Mouse (Mus musculus) lung, adult 18-20 months (tissue): ENCODE measurements at regions not wholly inside any gene's neighbourhood (a gene's known extent, or its start where the extent isn't known, plus 50 kb on each side); places are given as distances from the start of the nearest gene placed in this dataset.

Experiments
- DNase-seq, 2 experiments: peaks; one replicate each; pipeline ENCODE4 v3.0.0; 2022; ENCODE audit warnings: mixed read lengths in 2 of 2

DNA sequence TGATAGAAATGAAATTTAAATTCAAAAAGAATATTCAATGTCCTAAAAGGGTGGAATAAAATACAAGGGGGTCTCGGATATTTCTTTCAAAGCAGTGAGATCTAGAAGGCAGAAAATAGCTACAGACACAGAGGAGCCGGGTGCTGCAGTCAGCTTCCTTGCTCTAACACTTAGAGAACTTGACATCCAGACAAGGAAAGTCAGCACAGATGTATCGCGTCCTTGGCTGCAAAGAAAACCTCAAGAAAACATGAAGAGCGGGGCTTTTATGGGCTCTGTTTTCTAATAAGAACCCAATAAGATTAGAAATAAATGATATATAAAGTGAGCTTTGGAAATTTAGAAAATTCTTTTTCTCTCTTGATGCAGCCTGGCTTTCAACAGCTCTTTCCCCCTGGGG lies 53.1 kb upstream of the Glis3 start:
- no peak for DNase-seq

DNA sequence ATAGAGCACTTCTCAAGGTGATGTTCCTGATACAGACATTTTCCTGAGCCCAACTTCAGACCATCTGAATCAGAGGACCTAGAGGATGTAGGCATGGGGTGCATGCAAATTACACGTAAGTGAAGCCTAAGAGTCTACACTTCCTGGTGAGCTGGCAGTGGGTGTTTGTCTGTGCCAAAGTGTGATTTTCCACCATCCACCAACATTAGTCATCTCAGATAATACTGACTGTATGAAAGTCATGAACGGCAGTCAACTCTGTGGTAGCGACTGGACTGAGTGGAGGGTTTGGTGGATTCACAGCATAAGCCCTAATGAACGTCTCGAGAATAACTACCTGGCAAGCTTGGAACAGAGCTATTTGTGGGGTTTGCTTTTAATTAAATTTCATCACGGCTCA lies 53.9 kb upstream of the Glis3 start:
- no peak for DNase-seq

DNA sequence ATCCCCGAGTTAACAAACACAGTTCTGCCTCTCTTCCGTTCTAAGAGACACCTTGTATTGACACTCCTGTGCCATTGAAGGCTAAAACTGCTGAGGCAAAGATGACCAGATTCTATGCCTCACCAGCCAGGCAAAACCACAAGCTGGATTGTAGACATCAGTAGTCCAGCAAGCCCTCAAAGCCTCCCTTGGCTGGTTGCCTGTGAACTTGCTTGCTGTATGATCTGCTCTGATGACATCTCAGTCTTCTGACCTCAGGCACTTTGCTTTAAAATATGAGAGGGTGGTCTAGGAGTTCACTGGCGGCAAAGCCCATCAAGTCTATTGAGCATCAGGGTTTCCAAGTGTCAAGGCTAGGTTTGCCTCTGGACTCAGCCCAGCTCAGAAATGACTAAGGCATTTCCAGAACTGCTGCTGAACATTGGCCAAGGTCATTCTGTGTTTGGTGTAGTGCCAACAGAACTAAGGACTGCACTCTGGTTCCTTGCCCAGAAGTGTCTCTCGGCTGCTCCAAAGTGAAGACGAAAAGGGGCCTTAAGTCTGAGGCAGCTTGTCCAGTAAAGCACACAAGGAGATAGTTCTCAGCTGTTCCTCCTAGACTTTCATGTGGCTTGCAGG lies 63.4 kb upstream of the Glis3 start:
- peak; percentile 45 to 59 for DNase-seq

DNA sequence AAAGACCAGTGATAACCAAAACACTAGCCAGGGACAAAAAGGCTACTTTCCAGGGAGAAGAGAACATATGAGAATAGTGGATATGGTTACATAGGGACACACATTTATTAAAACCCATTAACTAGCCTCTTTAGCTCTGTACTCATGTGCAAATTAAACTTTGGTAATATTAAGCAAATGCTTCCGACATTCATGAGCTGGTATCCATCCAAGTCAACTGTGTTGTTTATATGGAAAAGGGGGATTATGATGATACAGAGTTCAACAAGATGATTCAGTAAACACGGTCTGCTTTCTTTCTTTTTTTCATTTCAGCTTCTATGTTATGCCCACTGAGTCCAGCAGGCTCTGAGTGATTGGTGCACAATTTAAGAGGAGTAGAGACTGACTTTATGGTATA lies 65.2 kb upstream of the Glis3 start:
- DNase-seq, result no peak

DNA sequence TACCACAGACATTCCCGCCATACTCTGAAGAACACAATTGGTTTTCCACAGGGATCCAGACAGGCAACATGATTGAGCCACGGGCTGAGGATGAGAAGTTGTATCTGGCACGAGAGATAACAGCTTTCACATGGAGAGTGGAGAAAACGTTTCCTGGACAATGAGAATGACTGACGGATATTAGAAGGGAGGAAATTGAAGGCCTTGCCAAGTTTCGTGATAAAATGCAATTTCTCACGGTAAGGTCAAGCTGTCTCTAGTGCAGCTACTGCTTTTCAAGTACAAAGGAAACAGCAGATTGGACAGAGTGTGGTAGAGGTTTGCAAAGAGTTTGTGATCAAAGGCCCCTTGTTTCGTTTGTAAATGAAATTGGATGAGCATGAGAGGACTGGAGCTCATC lies 65.7 kb upstream of the Glis3 start:
- no peak for DNase-seq

DNA sequence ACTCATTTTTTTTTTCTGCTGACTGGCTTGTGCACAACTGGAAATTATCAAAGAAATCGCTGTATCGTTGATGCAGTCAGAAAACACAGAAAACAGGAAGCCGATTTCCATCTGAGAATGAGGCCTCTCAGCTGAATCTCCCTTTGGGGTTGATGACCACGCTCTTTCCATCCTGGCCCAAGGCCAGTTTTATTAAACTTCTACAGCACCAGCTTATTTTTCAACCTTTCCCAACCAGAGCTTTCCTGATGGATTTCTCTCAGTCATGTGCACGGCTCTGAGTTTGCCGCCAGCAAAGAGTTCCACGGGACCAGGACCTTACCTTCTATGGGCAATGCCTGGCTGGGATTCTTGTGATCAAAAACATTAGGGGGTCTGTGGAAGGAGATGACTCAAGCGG lies 71.2 kb upstream of the Glis3 start:
- DNase-seq, result no peak

- peak; percentile 19 to 59 for DNase-seq
Observed at GRCm38 (mm10) chr19:28758854-28759253, 76.0 kb upstream of the Slc1a1 start.

DNA sequence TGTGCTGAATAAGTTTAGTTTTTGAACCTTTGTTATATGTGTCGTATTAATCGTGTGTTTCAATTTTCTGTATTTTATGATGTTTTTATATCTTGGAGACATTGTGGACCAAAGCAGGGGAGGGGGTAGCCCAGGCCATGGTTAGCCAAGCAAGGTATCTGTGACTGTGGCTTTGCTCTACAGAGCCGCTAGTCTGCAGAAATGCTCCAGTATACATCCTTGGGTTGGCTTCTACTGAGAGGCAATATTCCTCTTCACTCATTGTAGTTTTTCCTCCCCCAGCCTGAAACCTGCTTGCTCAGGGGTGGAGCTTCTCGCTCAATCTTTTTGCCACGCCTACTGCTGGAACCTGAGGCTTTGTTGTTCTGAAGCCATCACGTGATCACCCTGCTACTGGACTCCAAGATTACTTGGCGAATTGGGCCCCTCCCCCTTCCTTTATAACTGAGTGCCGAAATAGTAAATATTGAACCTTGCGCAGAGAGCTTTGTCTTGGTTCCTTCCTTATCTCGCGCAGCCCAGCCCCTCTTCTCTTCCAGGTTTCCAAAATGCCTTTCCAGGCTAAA lies 70.0 kb upstream of the Slc1a1 start:
- DNase-seq, result peak; percentile 34 to 60

DNA sequence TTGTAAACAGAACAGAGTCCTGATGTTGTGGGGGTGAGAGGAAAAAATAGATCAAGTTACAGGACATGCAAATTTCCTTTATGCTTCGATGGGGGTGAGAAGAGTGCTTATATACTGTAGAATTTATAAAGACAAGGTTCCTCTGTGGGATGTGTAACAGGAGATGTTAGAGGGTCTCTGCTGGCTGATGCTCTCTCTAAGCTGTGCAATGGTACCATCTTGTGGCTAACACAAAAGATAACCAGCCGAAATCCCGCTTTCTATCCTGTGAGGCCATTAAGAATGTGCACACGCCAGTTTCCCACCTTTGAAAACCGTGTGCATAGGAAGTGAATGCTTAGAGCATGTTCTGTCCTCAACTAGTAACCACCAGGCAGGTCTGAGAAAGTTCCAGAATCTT lies 66.6 kb upstream of the Slc1a1 start:
- no peak for DNase-seq

- no peak for DNase-seq
Observed at GRCm38 (mm10) chr19:28770419-28770818, 64.4 kb upstream of the Slc1a1 start.

DNA sequence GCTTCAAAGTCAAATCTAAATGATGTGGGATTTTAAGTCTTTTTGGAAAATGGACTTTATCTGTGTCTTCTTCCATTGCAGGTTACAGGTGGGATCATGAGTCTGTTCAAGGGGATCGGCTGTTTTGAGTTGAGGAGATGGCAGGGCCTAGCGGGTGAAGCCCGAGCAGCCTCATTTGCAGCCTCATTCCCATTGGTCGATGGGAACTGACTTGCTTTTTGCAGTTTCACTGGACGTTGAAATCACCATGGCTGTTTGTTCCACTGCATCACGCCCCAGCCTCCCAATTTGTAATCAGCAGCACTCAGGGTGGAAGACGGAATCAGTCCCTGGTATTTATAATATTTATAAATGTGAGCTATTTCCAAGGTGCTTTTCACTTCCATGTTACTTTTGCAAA lies 63.0 kb upstream of the Slc1a1 start:
- DNase-seq, result no peak

DNA sequence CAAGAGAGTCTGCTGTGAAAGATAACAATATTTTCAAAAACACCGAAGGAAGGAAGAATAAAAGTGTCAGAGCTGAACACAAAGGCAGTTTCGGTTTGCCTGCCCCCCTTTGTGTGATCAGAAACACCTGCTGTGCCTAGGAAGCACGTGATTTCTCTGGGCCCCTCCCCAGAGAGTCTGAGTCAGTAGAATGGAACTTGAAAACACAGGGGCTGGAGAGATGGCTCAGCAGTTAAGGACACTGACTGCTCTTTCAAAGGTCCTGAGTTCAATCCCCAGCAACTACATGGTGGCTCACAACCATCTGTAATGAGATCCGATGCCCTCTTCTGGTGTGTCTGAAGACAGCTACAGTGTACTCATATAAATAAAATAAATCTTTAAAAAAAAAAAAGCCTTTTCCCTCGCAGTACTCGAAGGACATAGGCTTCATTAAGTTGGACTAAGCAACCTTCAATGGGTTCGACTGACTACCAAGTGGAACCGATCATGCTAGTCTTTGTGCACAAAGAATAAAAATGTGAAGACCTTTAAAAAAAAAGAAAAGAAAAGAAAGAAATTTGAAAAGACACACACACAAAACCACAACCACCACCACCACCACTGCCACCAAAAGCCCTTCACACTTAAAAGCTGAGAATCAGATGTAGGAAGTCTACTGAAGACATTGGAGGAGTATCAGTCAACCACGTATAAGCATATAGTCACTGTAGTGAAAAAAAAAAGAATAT lies 61.8 kb upstream of the Slc1a1 start:
- no peak for DNase-seq

- peak; percentile 31 to 64 for DNase-seq
Observed at GRCm38 (mm10) chr19:28776868-28777267, 58.0 kb upstream of the Slc1a1 start.

GRCm38 (mm10) chr19:28777674-28778073 lies 57.2 kb upstream of the Slc1a1 start:
- no peak for DNase-seq

DNA sequence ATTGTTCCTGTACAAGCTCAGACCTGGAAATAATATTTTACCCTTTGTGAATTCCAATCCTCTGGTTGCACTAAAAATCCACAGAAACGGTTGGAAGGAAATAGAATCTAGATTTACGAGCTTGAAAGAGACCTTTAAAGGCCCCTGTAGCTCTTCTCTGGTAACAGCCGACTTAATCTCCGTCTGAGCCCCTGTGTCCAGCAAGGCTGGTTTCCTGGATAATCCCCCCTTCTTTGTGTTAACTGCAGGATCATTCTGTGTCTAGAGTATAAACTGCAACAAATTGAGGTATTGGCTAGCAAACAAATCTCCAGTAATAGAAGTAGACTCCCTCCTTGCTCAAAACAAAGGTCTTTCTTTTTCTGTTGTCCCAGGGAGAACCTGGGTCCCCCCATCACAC lies 56.5 kb upstream of the Slc1a1 start:
- no peak for DNase-seq

DNA sequence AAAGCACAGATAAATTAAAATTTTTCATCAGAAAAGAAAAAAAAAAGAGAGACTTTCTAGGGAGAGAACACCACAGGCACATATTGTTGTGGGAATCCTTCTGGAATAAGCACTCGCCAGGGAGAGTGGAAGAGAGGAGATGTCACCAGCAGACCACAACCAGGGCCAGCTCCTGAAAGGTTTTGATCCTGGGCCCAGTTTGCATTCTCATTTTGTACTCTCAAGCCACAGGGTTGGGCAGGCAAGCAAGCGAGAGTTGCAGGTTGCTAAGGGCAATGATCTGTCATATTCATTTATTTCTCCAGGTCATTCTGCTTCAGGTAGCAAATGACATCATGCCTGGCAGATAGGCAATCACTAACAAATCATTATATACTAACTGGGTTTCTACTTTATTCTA lies 52.9 kb upstream of the Slc1a1 start:
- no peak for DNase-seq
